Mouse (Mus musculus) embryonic stem cell, embryonic (primary cell): ENCODE results near the gene Raly.

Experiments
- CTCF ChIA-PET, 4 experiments: fragments of 300-600 bp in 2 of 4; fragments of 350-600 bp in 2 of 4; sonication (Branson Sonifier 250); formaldehyde crosslinking; loops; one replicate each; lab custom pipeline; 2022; ENCODE audit warnings: inconsistent platforms in 2 of 4; lab: Charles Lee
- POLR2A ChIA-PET, 4 experiments: fragments of 300-600 bp in 2 of 4; fragments of 350-600 bp in 2 of 4; sonication (Branson Sonifier 250); formaldehyde crosslinking; loops; one replicate each; lab custom pipeline; 2022; ENCODE audit warnings: antibody characterized with exemption in 4 of 4, inconsistent platforms in 1 of 4; lab: Charles Lee

Gene Raly

DNA sequence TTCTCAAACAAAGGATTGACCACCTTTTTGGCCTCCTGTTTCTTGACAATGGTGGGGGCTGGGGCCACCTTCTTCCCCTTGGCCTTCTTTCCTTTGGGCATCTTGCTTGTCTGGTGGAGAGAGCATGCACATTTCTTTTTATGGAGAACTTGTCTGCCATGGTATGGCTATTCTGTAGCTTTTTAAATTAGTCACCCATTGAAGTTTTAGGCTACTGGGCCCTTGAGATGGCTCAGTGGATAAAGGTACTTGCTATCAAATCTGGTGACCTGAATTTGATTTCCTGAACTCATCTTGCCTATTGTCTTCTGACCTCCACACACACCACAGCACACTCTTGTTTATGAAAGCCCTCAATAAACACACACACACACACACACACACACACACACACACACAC, 21.0 kb upstream of the Raly start, which contains the start of gene Gm14214:
Gene Gm14214 (minus strand): TSS at position 101 of the 400 bp plus-strand sequence.
- POLR2A ChIA-PET: interaction anchor here in 1 of 4 experiments (0.6 to 1.5 kb wide), 2 partner anchors 10 to 143 kb away, joined by 3 to 4 read pairs; no protein-coding TSS in a partner anchor
- CTCF ChIA-PET: interaction anchor here in 1 of 4 experiments (1.0 kb wide), 1 partner anchor 14 kb away, joined by 3 read pairs; no protein-coding TSS in a partner anchor

DNA sequence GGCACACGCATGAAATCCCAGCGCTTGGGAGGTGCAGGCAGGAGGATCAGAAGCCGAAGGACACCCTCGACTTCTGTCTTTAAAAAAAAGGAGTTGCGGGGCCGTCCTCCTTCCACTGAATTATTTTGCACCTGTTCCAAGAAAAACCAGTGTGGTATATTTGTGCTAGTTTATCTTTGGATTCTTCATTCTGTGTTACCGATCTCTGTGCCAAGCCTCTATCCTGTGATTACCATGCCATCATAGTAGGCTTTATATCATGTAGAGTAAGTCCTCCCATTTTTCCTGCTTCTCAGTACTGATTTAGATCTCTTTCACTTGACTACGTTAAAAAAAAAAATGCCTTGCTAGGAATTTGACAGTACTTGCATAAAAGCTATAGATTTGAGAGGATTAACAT, 19.3 kb upstream of the Raly start:
- CTCF ChIA-PET: interaction anchor here in 3 of 4 experiments (0.5 to 1.3 kb wide), 3 partner anchors 13 to 58 kb away, joined by 3 to 4 read pairs (median 4); no protein-coding TSS in a partner anchor
- POLR2A ChIA-PET: interaction anchor here in 2 of 4 experiments (0.7 to 1.1 kb wide), 4 partner anchors 19 to 60 kb away, joined by 3 to 6 read pairs (median 4); partner anchors contain the start of gene Raly (in 1 of the 2)

DNA sequence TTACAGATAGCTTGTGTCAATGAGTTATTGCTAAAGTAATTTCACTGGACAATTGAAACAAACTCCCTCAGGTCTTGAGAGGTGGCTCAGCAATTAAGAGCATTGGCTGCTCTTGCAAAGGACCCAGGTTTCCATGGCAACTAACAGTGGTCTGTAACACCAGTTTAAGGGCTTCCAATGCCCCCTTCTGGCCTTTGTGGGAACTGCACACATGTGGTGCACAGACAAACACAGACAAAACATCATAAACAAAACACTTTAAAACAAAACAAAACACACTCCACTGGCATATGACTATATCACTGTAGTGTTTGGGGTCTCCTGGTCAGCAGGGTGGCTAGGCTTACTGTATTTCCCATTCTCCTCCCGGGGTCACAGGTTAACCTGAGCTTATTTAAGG, 16.9 kb upstream of the Raly start:
- ChIA-PET CTCF (interaction anchor here in 3 of 4 experiments (0.8 to 1.6 kb wide), 6 partner anchors 9 to 65 kb away, joined by 3 to 4 read pairs (median 4); partner anchors contain the start of gene Raly (in 1 of the 3)), POLR2A (interaction anchor here in 2 of 4 experiments (0.7 to 2.6 kb wide), 5 partner anchors 9 to 306 kb away, joined by 3 to 13 read pairs (median 6); partner anchors contain the start of gene Raly (in 2 of the 2))

DNA sequence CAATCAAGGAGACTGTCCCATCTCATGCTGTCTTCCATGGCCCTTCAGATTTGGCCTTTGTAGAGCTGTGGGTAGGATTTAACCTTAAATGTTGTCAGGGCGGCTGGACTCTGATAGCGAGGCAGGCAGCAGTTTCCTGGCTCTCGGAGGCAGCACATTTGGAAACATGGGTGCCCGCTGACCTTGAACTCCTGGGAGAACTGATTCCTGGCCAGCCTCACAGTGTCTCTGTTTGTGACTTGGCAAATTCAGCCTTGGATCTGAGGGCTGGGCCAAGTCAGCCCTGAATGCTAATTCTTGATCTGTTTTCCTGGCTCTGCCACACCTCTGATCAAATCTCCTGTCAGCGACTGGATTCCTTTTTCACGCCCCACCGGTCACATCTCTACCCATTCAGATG, 14.4 kb upstream of the Raly start:
- ChIA-PET POLR2A (interaction anchor here in 1 of 4 experiments (1.1 kb wide), 1 partner anchor 14 kb away, joined by 4 read pairs; the partner anchor contains the start of gene Raly), CTCF (no interaction called here)

DNA sequence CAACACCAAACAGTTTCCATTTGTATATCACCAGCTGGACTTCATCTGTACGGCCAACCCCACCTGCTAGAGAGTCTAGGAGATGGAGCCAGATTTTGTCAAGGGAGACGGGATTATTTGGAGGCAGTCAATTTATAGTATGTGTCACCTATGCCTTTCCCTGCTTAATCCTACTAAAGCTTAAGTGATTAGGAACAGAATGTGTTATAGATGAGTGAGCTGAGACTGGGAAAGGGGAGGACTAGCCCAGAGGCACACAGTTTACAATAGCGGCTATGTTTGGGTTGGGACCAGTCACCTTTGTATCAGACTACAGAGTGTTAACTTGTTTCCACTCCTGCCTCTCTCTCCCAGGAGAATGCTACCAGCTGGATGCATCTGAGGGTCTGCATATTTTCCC, 11.2 kb upstream of the Raly start:
- ChIA-PET CTCF (no interaction called here), POLR2A (interaction anchor here in 2 of 4 experiments (1.1 to 3.5 kb wide), 3 partner anchors 11 to 24 kb away, joined by 3 to 16 read pairs (median 14); partner anchors contain the start of gene Raly (in 2 of the 2))

DNA sequence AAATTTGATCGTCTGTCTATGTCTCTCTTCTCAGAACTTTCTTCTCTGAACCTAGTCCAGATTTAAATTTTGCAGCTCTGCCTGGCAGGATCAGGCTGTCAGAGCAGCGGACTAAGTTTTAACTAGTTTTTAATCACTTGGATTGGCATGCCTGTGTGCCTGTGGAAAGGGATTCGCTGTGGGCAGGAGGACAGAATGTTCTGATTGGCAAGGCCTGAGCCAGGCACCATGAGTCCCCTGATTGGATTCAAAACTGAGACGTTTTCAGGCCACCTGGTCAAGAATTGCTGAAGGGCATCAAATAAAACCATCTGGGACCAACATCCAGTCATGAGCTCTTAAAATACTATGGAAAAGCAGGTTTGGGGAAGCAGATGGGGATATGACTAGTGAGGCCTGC, 8.5 kb upstream of the Raly start:
- ChIA-PET CTCF (interaction anchor here in 1 of 4 experiments (1.2 kb wide), 1 partner anchor 8 kb away, joined by 3 read pairs; the partner anchor contains the start of gene Raly), POLR2A (interaction anchor here in 2 of 4 experiments (0.9 to 2.7 kb wide), 10 partner anchors 8 to 169 kb away, joined by 3 to 6 read pairs (median 4); partner anchors contain the start of genes 4930519P11Rik (in 1 of the 2), Raly (in 1 of the 2), Zfp341 (in 1 of the 2) and a (in 1 of the 2))

DNA sequence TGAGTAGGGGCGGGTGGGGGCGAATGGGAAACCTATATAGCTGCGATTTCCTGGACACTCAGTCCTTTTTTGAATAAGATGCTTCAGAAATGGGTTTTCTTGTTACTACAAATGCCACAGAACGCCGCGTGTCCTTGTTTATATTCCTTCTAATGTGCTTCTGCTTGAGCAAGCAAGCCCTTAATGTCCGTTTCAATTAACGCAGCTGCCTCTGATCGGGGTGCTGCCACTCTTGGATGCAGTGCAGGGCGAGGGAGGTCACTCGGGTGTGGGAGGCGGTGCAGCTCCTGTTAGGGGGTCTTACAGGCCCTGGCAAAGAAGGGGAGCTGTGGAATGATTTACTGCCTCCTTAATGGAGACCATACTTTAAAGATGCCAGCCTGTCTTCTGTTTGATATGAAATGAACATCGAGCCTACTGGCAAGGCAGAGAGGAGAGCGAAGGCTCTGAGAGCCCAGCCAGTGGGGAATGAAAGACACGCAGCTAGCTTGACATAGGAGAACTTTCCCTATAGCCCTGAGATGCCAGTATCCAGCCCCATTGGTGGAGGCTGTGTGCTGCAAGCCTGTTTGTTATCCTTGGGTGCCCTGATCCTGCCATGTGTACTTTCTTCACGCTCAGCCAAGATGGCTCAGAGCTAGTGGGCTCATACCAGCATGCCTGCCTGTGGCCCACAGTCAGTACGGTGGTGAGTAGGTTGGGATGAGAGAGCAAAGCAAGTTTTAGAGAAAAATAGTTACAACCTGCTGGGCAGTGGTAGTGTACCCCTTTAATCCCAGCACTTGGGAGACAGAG, 7.8 kb upstream of the Raly start:
- ChIA-PET POLR2A (interaction anchor here in 2 of 4 experiments (0.6 to 2.7 kb wide), 14 partner anchors 8 to 170 kb away, joined by 3 to 6 read pairs (median 4); partner anchors contain the start of genes 4930519P11Rik (in 1 of the 2), Raly (in 1 of the 2), Zfp341 (in 1 of the 2) and a (in 1 of the 2)), CTCF (interaction anchor here in 2 of 4 experiments (0.6 to 1.2 kb wide), 2 partner anchors 7 to 90 kb away, joined by 3 read pairs; partner anchors contain the start of gene Raly (in 1 of the 2))

DNA sequence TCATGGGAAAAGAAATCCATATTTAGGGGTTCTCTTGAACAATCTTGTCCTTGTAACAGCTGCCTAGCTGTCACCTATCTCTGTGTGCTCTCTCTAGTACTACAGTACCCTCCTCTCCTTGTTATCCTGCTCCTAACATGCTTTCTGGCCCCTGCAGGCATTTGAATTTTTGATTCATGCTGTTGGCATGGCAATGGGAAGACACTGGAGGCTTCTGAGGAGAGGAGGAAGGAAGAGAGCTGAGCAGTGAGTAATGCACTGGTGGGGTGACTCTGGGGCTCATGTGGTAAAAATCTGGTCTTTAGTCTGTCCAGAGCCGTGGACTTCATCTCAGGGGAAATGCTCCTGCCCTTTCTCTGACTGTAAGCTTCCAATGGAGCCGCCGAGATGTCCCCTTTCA, 5.6 kb upstream of the Raly start:
- POLR2A ChIA-PET: interaction anchor here in 2 of 4 experiments (0.5 to 2.7 kb wide), 6 partner anchors 11 to 179 kb away, joined by 3 to 6 read pairs (median 4); partner anchors contain the start of genes 4930519P11Rik (in 1 of the 2), Eif2s2 (in 1 of the 2) and Zfp341 (in 1 of the 2)
- CTCF ChIA-PET: no interaction called here

DNA sequence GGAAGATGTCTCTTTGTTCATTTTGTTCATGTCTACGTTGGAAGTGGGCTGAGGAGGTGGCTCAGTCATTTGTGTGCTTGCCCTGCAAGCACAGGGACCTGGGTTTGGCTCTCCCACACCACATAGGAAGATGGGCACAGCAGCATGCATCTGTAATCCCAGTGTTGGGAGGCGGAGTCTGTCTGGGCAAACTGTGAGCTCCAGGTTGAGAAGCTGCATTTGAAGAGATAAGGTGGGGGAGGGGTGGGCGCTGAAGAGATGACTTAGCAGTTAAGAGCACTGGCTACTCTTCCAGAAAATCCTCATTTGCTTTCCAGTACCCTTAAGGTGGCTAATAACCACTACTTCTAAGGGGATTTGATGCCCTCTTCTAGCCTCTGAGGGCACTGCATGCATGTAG, 4.7 kb upstream of the Raly start:
- ChIA-PET CTCF (interaction anchor here in 3 of 4 experiments (0.5 to 1.6 kb wide), 5 partner anchors 12 to 599 kb away, joined by 3 to 5 read pairs (median 4); no protein-coding TSS in a partner anchor), POLR2A (interaction anchor here in 3 of 4 experiments (0.7 to 1.7 kb wide), 15 partner anchors 9 to 288 kb away, joined by 3 to 6 read pairs (median 3); partner anchors contain the start of genes 4930519P11Rik (in 1 of the 3), Ahcy (in 1 of the 3), Eif2s2 (in 1 of the 3) and Zfp341 (in 1 of the 3))

DNA sequence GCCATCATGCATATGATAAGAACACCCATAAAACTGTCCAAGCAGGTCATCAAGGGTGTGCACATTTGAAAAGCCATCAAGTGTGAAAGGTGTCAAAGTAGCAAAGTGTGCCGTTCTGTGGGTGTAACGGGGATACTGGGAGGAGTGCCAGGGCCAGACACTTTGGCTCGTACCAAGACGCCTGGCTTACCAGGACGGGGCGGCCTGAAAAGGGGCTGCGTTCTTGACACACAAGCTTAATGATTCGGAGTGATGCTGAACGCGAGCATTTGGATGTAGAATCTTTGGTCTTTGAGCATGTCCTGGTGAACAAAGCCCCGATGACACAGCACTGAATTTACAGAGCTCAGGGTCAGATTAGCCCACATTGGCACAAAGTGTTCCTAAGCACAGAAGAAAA, 4.1 kb upstream of the Raly start:
- ChIA-PET CTCF (interaction anchor here in 3 of 4 experiments (0.6 to 1.6 kb wide), 6 partner anchors 12 to 598 kb away, joined by 3 to 6 read pairs (median 4); no protein-coding TSS in a partner anchor), POLR2A (interaction anchor here in 3 of 4 experiments (0.6 to 1.7 kb wide), 16 partner anchors 8 to 1043 kb away, joined by 3 to 6 read pairs (median 3); partner anchors contain the start of genes Ahcy (in 1 of the 3) and Eif2s2 (in 1 of the 3))

DNA sequence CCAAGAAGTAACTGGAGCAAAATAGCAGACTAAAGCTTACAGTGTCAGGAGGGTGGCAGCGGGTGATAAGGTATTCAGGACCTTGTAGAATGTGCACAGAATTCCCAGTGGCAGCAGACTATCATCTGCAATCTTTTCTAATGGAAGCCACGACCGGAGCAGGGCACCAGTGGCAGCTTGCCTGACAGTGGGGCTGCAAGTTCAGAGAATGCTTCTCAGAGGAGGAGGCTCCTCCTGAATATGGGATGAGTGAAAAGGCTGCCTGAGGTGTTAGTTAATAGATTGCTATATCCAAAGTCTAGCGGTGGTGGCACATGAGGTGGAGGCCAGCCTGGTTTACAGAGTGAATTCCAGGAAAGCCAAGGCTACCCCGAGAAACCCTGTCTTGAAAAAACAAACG, 1.5 kb upstream of the Raly start:
- POLR2A ChIA-PET: interaction anchor here (0.6 to 3.2 kb wide), 15 partner anchors 9 to 1427 kb away, joined by 3 to 31 read pairs (median 11); partner anchors contain the start of gene Eif2s2 (in 2 of the 4)
- CTCF ChIA-PET: interaction anchor here in 1 of 4 experiments (0.6 kb wide), 2 partner anchors 28 to 416 kb away, joined by 5 to 9 read pairs; partner anchors contain the start of gene Cdk5rap1

DNA sequence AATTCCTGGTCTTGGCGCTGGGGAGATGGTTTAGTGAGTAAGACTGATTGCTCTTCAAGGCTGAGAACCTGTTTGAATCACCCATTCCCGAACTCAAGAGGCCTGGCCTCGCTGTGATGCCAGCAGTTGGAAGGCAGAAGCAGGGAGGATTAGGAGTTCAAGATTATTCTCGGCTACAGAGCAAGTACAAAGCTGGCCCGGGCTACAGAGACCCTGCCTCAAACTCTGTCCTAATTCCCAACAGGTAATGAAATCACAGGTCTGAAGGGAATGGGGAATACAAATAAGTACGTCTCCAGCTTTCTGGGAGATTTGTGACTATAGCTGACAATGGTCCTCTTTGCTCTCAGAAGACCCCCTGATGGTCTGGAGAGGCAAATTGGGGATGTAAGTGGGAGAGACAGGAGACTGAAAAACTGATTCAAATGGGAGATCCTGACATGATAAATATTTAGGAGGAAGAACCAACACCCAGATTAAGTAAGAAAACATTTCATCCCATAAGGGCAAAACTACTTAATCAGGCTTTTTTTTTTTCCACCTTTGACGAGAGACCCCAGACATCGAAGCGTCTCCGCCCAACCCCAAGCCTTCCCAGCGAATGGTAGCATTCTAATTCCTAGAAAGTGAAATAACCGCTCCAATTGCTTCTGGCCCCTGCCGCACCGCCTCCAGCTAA, 780 bp upstream of the Raly start:
- POLR2A ChIA-PET: interaction anchor here (0.5 to 6.4 kb wide), 137 partner anchors 7 to 1179 kb away, joined by 3 to 43 read pairs (median 4); partner anchors contain the start of genes Eif2s2 (in 3 of the 4), 4930519P11Rik (in 2 of the 4), Ahcy (in 2 of the 4) and Pxmp4 (in 2 of the 4)
- CTCF ChIA-PET: interaction anchor here in 3 of 4 experiments (0.6 to 1.5 kb wide), 19 partner anchors 8 to 967 kb away, joined by 3 to 7 read pairs (median 4); partner anchors contain the start of genes 4930519P11Rik (in 2 of the 3), Zfp341 (in 2 of the 3) and Pxmp4 (in 1 of the 3)

DNA sequence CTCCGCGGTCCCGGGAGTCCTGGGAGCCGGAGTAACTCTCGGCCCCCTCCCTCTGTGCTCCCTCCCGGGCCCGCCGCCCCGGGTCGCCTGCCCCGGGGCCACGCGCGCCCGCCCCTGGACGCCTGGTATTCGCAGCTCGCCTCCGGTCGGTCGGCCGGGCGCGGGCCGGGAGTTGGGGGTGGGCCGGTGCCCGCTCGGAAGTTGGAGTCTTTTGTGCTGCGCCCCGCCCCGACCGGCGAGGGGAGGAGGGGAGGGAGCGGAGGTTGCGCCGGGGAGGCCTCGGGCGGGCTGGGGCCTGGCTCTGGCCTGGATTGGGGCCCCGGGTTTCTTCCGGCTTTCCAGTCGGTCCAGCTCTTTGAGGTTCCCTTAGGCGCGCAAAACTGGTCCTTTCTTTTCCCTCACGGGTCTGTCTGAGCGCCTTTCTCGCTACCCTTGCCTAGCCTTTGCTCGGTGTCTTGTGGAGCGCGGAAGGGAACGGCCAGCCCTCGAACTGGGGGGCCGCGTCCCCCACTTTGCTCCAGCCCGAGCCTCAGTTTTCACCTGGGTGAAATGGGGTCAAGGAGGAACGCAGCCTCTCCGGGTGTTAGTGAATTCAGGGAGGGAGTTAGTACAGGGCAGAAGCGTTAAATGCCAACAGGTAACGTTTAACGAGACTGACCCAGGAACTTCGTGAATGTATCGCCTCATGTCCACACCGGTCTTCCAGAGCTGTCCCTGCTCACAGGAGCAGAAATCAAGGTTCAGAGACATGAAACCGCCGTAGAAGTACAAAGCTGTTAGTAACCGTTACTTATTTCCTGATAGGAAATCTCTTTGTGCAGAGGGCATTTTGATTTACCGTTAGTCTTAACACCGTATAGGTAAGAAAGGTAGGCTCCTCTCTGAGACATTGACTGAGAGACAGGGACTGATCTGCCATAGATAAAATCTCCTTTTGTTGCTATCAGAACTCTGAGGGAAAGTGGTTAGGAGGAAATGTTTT, 1.1 kb downstream of the Raly start:
- ChIA-PET CTCF (interaction anchor here in 1 of 4 experiments (1.5 kb wide), 1 partner anchor 26 kb away, joined by 3 read pairs; no protein-coding TSS in a partner anchor), POLR2A (interaction anchor here in 3 of 4 experiments (0.6 to 6.4 kb wide), 42 partner anchors 8 to 590 kb away, joined by 3 to 43 read pairs (median 6); partner anchors contain the start of genes 4930519P11Rik (in 1 of the 3), Ahcy (in 1 of the 3), Eif2s2 (in 1 of the 3) and Snta1 (in 1 of the 3))

DNA sequence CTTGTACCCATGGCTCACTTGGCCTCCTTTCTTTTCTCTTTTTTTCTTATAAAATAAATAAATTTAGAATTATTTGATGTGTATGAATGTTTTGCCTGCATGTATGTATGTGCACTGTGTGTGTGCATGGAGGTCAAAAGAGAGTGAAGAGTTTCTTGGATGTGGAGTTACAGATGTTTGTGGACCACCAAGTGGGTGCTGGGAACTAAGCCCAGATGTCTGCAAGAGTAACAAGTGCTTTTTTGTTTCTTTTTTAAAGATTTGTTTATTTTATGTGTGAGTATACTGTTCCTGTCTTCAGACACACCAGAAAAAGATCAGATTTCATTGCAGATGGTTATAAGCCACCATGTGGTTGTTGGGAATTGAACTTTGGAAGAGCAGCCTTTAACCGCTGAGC, 12.5 kb downstream of the Raly start:
- POLR2A ChIA-PET: interaction anchor here in 3 of 4 experiments (0.7 to 1.9 kb wide), 14 partner anchors 9 to 200 kb away, joined by 3 to 43 read pairs (median 5); partner anchors contain the start of genes Raly (in 3 of the 3), a (in 2 of the 3) and Pxmp4 (in 1 of the 3)
- CTCF ChIA-PET: interaction anchor here in 3 of 4 experiments (0.5 to 1.3 kb wide), 4 partner anchors 11 to 348 kb away, joined by 3 read pairs; no protein-coding TSS in a partner anchor

DNA sequence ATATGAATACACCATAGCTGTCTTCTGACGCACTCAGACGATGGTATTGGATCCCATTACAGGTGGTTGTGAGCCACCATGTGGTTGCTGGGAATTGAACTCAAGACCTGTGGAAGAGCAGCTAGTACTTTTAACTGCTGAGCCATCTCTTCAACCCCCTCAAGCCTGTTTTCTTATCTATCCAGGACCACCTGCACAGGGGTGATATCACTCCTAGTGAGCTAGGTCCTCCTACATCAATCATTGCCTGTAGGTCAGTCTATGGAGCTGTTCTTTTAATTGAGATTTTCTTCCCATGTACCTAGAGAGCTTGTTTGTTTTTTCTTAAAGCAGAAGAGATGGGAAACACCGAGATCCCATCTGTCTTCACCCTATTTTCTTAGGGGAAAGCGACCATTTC, 12.9 kb downstream of the Raly start:
- POLR2A ChIA-PET: interaction anchor here in 3 of 4 experiments (0.7 to 1.9 kb wide), 14 partner anchors 8 to 200 kb away, joined by 3 to 43 read pairs (median 5); partner anchors contain the start of genes Raly (in 3 of the 3), a (in 2 of the 3) and Pxmp4 (in 1 of the 3)
- CTCF ChIA-PET: interaction anchor here in 3 of 4 experiments (0.5 to 1.3 kb wide), 4 partner anchors 11 to 348 kb away, joined by 3 read pairs; no protein-coding TSS in a partner anchor
